Mouse (Mus musculus) ES-Bruce4 (cell line): Measurements from ENCODE around the gene Aldh1a7. TPM values are rescaled to one million over a fixed set of nuclear protein-coding genes. Genes with fewer than 3 reads are reported as not detected.

Source experiments
- H3K27ac ChIP-seq: 2 replicates; pipeline ENCODE4 v1.5.1; 2012; ENCODE audit warnings: low read length, inconsistent platforms; ENCODE audit not compliant: insufficient read depth
- H3K27me3 ChIP-seq: 2 replicates; pipeline ENCODE4 v1.6.1; 2012; ENCODE audit warnings: mild to moderate bottlenecking, low read length, inconsistent platforms; ENCODE audit not compliant: control insufficient read depth, poor library complexity, insufficient read depth, severe bottlenecking
- H3K36me3 ChIP-seq: 2 replicates; pipeline ENCODE4 v1.6.1; 2012; ENCODE audit warnings: inconsistent platforms, mild to moderate bottlenecking, low read length, moderate library complexity; ENCODE audit not compliant: control insufficient read depth, poor library complexity, insufficient read depth, severe bottlenecking
- H3K4me1 ChIP-seq: one replicate; pipeline ENCODE4 v1.8.1; 2011; ENCODE audit warnings: low read length; ENCODE audit not compliant: control insufficient read depth, insufficient read depth
- H3K4me3 ChIP-seq: 2 replicates; pipeline ENCODE4 v1.5.1; 2011; ENCODE audit warnings: low read depth, mild to moderate bottlenecking, low read length
- H3K9ac ChIP-seq: 2 replicates; pipeline ENCODE4 v1.6.1; 2012; ENCODE audit warnings: low read depth, mild to moderate bottlenecking, inconsistent platforms; ENCODE audit not compliant: poor library complexity, severe bottlenecking
- H3K9me3 ChIP-seq: replicated peaks from 2 replicates; pipeline ENCODE4 v1.6.1; 2012; ENCODE audit warnings: mild to moderate bottlenecking, low read length, inconsistent platforms; ENCODE audit not compliant: control insufficient read depth, poor library complexity, insufficient read depth, severe bottlenecking
- CTCF ChIP-seq: IDR thresholded peaks from one replicate; pipeline ENCODE4 v1.8.1; 2011; ENCODE audit warnings: low read depth, low read length
- EP300 ChIP-seq: IDR thresholded peaks from 2 replicates; pipeline ENCODE4 v1.6.1; 2011; ENCODE audit warnings: low read depth, low read length; ENCODE audit not compliant: insufficient read depth
- POLR2A ChIP-seq: IDR thresholded peaks from one replicate; pipeline ENCODE4 v1.8.1; 2011; ENCODE audit warnings: low read length; ENCODE audit not compliant: insufficient read depth
- polyA plus RNA-seq: library from polyadenylated mRNA; stranded (reverse); fragments of >200 nt; gene quantifications from 2 replicates; pipeline ENCODE4 v1.2.4, GENCODE M21; 2011; ENCODE audit warnings: low read depth; ENCODE audit not compliant: missing spikeins, insufficient read depth, insufficient read length

Gene Aldh1a7
- polyA plus RNA-seq, 1 experiment, result not detected

- Histone ChIP-seq H3K9me3 (no peaks in the 10 kb centered on the region), H3K4me3 (no peak overlapping the region), H3K9ac (no peak overlapping the region), H3K27me3 (no peaks in the 10 kb centered on the region), H3K27ac (no peak overlapping the region), H3K4me1 (no peaks in the 10 kb centered on the region), H3K36me3 (no peaks in the 10 kb centered on the region)
- no peak for TF ChIP-seq CTCF
- TF ChIP-seq EP300, result no peak
- TF ChIP-seq POLR2A, result no peak
Measured at GRCm38 (mm10) chr19:20744630-20745029, 17.3 kb upstream of the Aldh1a7 start.

- Histone ChIP-seq H3K27ac (no peak overlapping the region), H3K27me3 (no peaks in the 10 kb centered on the region), H3K4me1 (no peaks in the 10 kb centered on the region), H3K9ac (no peak overlapping the region), H3K9me3 (no peaks in the 10 kb centered on the region), H3K36me3 (no peaks in the 10 kb centered on the region), H3K4me3 (no peak overlapping the region)
- TF ChIP-seq EP300 (no peak), CTCF (no peak), POLR2A (no peak)
Measured at GRCm38 (mm10) chr19:20728278-20728677, 916 bp upstream of the Aldh1a7 start.

GRCm38 (mm10) chr19:20722913-20723312 lies 4.4 kb downstream of the Aldh1a7 start:
- Histone ChIP-seq H3K36me3 (no peaks in the 10 kb centered on the region), H3K27me3 (no peaks in the 10 kb centered on the region), H3K9me3 (no peaks in the 10 kb centered on the region), H3K27ac (no peak overlapping the region), H3K9ac (no peak overlapping the region), H3K4me1 (no peaks in the 10 kb centered on the region), H3K4me3 (no peak overlapping the region)
- TF ChIP-seq CTCF, result no peak
- TF ChIP-seq POLR2A, result no peak
- no peak for TF ChIP-seq EP300

GRCm38 (mm10) chr19:20720298-20720697 lies 7.1 kb downstream of the Aldh1a7 start:
- H3K36me3 ChIP-seq, result no peaks in the 10 kb centered on the region

GRCm38 (mm10) chr19:20715617-20716016 lies 11.7 kb downstream of the Aldh1a7 start:
- Histone ChIP-seq H3K36me3 (no peaks in the 10 kb centered on the region), H3K9ac (no peak overlapping the region), H3K27me3 (no peaks in the 10 kb centered on the region), H3K4me1 (no peaks in the 10 kb centered on the region), H3K9me3 (no peaks in the 10 kb centered on the region), H3K4me3 (no peak overlapping the region), H3K27ac (no peak overlapping the region)
- TF ChIP-seq EP300 (no peak), CTCF (no peak), POLR2A (no peak)

More at GRCm38 (mm10) chr19:20720298-20720697, 7.1 kb downstream of the Aldh1a7 start:
- H3K9me3 ChIP-seq, result no peaks in the 10 kb centered on the region
- H3K27me3 ChIP-seq, result no peaks in the 10 kb centered on the region
- H3K4me1 ChIP-seq, result no peaks in the 10 kb centered on the region
- TF ChIP-seq CTCF, result no peak
- no peak for TF ChIP-seq POLR2A
- TF ChIP-seq EP300, result no peak
- no peak overlapping the region for H3K9ac ChIP-seq
- no peak overlapping the region for H3K4me3 ChIP-seq
- H3K27ac ChIP-seq, result no peak overlapping the region

GRCm38 (mm10) chr19:20715093-20715492 lies 12.3 kb downstream of the Aldh1a7 start:
- TF ChIP-seq EP300 (no peak), CTCF (no peak), POLR2A (no peak)
- H3K4me1 ChIP-seq, result no peaks in the 10 kb centered on the region
- no peak overlapping the region for H3K9ac ChIP-seq
- H3K9me3 ChIP-seq, result no peaks in the 10 kb centered on the region
- H3K27ac ChIP-seq, result no peak overlapping the region
- H3K36me3 ChIP-seq, result no peaks in the 10 kb centered on the region
- no peaks in the 10 kb centered on the region for H3K27me3 ChIP-seq
- H3K4me3 ChIP-seq, result no peak overlapping the region
